Mouse (Mus musculus): ENCODE measurements around the gene Kcnj12. TPM values are rescaled to one million over a fixed set of nuclear protein-coding genes. Genes with fewer than 3 reads are reported as not detected.

Kcnj12 gene
- total RNA-seq, 2 experiments from 2014 or later: 1.3 to 2.5 TPM

DNA sequence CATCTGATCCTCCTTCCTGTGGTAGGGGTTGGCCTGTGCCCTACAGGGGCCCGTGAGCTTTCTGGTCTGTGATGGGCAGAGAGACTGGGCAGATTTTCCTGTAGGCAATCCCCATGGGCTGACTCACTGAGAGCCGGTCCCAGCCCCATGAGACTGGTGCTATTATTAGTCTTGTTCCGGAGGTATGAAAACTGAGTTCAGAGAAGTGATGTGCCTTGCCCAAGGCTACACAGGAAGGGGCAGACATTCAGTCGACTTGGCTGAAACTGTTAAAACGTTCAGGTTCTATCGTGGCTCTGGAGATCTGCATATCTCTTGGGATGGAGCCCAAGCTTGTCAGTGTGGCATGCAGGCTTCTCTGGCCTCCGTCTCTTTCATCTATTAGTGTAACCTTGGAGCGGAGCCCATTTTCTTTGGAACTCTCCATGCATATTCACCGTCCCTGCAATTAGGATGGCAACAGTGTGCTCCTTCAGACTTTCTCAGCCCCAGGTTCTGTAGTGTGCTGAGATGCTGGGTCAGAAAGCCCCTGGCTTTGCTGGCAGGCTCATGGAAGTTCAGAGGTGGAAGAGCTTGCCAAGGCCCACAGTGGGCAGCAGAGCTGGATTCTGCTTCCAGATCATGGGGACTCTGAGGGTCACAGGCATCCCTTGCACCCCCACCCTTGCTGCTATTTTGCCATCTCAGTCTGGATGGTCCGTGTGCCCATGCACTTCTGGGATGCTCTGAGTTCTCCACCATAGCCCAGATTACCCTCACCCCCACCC lies 37.5 kb downstream of the Kcnj12 start:
- DNase-seq: peak; percentile 49 to 63

DNA sequence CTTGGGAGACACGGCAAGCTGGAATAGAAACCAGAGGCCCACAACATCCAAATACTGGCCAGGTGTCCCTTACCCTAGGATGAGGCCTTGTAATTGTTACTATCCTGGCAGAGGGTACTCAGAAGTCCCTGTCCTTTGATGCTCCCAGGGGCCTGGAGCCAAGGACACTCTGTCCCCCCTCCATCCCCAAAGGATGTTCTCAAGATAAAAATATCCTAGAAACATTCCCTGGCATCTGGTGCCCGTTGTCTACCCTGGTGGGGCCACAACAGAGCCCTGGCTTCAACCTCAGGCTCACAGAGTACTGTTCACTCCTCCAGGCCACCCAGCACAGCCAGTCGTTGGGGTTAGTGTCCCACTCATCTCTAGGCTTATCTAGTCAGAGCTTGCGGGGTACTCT lies 38.3 kb downstream of the Kcnj12 start:
- DNase-seq: no peak

DNA sequence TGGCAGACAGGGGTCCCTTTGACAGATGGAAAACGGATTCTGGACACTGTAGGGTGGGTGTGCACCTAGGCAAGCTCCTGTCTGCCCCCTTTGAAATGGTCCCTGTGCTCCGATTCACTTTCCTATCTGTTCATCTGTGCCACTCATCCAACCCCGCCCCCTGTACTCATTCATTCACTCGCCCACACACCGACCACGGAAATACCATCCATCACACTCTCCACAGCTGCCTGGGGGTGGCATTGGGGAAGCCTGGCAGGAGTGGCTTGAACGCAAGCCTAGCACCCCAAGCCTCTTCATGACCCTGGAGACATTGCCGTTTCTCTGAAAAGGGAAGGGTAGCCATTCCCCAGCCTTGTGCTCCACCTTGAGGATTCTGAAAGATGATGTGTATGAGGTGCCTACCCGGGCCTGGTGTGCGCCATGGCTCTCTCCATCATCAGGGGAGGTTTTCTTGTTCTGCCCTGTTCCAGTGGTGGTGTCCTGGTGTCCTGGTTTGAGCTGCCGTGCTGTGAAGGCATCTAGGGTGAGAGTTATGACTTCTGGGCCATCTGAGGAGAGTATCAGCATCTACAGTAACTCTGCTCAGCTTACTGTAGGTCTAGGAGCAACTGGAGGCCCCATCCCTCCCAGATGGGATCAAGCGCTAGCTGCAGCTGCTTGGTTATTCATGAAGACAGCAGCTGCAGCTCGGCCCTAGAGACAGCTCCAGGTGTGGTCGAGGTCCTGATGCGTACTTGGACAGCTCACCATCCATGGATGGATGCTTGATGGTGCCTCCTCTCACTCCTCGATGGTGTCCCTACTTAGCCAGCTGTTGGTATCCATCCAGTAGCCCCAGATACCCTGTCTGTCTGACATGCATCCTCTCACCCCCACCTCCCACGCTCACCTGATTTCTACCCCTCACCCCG lies 40.4 kb downstream of the Kcnj12 start:
- peak in 1 of 2 experiments; percentile 39 for DNase-seq

DNA sequence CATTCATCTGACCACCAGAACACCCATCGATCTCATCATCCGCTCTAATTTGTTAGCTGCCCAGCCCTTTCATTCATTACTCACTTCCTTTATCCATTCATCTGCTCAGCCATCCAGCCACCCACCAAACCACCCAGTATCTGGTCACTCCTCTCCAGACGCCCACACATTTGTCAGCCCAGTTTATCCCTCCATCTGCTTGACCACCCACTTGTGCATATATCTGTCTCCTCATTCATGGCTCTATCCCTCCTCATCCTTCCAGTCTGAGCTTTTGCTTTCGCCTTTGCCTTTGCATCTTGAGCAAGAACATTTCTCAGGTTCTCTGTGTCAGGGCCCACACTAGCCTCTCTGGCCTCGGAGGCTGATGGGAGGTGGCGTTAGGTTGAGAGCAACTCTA lies 41.1 kb downstream of the Kcnj12 start:
- no peak for DNase-seq

DNA sequence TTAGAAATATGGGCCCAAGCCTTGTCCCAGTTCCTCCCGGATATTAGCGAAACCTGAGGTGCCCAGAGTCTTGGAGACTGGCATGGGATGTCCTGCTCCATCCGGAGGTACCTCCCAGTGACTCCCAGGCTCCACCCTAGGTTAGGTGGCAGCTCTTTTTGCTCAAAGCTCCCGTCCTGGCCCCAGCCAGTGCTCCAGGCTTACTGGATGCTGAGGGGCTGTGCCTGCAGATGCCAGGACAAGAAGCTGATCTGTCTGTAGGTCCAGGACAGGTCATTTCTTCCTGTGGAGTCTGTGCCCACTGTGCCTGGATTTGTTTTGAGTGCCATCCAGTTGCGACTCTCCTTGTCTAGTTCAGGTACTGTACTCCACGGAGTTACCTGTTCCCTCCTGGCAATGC lies 43.3 kb downstream of the Kcnj12 start:
- no peak for DNase-seq

DNA sequence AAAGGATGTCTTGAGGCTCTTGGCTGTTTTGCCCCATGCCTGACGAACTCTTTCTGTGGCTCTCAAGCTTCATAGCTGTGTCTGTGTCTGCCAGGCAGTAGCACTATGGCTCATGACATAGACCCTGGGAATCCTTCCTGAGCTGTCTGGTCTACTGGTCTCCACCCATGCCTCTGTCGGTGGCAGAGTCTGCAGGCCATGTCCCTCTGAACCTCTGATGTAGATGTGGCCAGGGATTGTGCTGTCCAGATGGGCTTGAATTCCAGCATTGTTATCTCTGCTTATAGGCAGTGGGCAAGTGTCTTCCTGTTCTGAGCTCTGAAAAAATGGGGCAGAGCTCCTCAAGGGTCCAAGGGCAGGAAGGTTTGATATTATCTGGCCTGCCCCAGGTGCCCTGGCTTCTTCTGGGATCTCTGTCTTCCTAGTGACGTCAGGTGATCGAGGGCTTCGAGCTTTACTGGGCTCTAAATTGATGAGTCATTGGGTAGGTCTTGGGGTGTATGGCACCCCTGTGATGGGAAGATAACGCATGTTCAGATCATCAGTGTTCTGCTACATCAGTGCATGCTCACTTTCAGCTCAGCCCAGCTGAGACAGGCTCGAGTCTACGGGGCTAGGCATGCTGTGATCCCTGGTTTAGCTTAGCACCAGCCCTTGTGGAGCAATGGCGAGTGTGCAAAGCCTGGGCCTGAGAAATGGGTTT lies 44.9 kb downstream of the Kcnj12 start:
- DNase-seq: no peak

DNA sequence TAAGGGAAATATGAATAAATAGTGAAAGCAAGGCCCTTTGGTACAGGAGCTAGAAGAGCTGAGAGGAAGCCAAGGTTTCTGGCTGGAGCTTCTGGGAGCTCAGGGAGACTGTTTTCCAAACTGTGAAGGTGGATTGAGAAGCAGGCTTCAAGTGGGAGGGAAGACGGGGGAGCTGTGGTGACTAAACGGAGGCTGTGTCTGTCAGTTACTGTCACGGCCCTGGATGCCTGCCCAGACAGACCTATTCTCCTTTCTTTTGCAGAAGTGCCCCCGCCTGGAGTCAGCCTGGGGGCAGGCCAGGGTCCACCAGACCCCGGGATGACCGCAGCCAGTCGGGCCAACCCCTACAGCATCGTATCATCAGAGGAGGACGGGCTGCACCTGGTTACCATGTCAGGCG lies 46.5 kb downstream of the Kcnj12 start:
- DNase-seq: peak; percentile 42 to 51

DNA sequence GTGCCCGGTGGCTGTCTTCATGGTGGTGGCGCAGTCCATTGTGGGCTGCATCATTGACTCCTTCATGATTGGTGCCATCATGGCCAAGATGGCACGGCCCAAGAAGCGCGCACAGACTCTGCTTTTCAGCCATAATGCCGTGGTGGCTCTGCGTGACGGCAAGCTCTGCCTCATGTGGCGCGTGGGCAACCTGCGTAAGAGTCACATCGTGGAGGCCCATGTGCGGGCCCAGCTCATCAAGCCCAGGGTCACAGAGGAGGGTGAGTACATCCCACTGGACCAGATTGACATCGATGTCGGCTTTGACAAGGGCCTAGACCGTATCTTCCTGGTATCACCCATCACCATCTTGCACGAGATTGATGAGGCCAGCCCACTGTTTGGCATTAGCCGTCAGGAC lies 47.3 kb downstream of the Kcnj12 start:
- DNase-seq: no peak

DNA sequence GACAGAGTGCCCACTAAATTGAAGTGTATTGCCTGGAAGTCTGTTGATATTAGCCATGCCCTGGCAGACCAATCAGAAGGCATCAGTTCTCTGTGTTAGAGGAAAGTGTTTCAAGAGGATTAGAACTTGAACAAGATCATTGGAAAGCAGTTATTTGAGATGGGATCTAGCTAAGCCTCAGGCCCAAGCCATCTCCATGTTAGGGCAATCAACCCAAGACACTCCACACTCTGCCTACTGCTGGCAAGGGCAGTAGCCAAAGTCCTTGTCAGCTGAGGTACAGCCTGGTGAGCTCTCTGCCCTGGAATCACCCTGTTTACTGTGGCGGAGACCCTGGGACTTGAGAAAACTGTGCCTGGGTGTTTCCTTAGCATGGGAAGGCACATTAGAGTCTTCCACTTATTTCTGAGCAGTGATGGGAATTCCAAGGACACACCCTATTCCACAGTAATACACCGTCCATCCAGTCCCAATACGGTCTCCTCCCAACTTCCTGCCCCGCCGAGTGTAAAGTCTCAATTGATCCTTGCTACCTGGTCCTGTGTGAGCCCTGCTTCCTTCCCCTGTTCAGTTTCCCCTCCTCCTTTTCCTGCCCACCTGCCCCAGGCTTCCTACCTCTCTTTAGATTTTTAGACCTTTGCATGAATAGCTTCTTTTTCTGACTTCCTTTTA lies 52.4 kb downstream of the Kcnj12 start:
- DNase-seq: no peak

DNA sequence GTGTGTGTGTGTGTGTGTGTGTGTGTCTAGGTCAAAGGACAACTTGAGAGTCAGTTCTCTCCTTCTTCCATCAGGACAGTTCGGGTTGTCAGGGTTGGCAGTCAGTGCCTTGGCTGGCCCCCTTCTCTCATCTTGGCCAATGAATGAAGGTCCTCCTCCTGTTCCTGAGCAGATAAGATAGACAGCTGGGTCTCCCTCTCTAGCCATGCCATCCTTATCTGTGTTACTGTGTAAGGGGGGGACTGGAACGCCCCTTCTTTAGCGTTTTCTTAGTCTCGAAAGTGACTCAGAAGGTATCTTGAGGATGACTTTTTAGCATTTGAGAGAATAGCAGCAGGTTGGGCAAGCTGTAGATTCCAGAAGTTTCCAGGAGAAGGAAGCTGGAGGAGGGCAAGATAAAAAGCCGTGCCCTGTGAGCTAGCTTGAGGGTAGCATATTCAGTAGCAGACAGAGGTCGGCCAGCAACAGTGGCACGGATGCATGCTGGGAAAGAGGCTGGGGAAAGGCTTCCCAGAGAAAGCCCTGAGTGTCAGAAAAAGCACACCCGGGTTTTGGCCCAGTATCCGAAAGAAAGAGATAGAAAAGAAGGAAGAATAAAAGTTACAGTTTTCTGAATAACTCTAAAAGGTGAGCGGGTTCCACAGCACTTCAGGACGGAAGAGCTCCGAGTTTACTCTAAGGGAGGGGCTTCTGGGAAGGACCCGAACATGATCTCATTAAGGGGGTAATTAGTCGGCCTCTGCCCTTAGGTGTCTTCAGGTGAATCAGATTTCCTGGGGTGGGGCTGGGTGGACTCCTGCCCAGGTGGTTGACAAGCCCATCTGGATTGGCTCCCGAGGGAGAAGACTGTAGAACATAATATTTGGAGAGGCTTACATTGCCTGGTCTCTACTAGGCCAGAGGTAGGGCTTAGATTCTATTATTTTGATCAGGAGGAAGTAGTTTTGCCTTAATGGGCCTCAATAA lies 53.3 kb downstream of the Kcnj12 start:
- no peak for DNase-seq

DNA sequence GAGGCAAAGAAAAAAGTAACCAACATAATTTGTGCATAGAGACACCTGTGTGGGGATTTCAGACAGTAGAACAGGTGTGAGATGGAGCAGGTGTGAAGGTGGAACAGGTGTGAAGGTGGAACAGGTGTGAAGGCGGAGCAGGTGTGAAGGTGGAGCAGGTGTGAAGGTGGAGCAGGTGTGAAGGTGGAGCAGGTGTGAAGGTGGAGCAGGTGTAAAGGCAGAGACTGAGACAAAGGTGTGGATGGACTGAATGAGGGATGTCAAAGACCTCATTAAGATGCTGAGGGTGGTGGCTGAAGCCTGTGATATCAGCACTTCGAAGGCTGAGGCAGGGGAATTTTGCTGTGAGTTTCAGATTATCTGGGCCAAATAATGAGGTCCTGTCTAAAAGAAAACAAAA lies 59.3 kb downstream of the Kcnj12 start:
- no peak for DNase-seq

DNA sequence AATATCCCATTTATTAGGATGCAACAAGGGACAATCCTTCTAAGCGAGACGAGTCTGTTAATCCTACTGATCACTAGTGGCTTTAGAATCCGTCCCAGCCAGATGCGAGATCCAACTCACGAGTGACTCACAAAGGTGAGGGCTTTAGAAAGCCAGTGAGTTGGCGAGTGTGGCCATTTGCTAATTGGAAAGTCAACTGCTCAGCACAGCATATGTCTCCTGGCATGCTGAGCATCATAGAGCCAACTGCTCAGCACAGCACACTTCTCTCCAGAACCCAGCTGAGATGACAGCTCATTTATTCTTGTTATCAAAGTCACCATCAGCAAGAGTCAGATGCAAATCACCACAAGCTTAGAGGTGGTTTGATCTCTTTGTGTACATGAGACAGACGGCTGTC lies 67.8 kb downstream of the Kcnj12 start:
- no peak for DNase-seq

DNA sequence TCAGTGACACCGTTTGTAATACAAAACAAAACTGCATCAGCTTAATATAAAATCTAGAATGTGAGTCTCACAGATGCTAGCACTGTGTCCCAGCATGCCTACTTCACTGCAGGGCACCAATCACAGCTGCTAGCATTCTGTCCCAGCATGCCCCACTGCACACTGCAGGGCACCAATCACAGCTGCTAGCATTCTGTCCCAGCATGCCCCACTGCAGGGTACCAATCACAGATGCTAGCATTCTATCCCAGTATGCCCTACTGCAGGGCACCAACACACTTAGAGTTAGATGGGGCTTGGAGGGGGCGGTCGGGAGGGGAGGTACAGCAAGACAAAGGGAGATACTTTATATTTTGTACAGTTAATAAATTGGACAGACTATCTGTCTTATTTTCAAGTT lies 68.8 kb downstream of the Kcnj12 start:
- DNase-seq: no peak

DNA sequence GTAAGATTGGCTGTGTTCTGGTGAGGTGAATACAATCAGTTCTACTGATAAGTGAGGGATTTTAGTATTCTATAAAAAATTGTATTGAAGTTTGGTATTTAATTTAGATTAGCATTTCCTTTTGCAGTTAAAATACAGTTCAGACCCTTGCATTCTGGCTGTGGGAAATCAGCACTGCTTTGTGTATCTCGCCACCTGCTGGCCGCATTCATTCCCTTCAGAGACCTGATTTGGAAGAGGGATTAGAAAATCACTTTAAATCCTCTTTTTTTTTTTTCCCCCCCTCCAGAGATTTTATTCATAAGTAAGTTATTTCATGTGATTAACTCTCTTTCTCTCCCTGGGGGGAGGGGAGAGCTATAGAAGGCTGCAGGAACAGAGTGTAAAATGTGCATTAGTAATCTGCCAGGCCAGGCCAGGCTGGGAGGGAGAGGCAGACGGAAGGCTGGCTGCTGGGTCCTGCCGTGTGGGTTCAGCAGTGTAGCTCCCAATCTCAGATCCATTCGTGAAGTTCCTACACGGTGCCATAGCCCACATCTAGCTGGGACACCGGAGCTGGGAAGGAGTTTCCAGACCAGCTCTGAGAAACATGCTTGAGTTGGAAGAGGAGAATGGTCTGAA lies 69.4 kb downstream of the Kcnj12 start:
- DNase-seq: peak; percentile 77 to 79

DNA sequence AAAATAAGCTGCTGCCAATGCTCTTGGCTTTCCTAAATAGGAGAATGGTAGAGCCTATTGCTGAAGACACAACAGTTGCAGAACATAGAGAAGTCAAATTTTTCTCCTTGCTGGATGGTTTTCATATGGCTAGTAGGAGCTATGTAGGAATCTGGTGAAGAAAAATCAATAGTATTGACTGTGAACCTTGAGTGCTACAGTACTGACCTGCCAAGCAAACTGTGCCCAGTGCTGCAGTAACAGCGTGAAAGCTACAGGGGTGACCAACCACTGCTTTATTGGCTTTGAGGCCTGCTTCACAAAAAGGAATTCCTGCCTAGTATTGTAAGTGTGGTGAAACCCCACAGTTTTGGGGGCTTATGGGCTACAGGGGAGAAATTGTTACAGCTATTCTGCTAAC lies 75.7 kb downstream of the Kcnj12 start:
- no peak for DNase-seq

DNA sequence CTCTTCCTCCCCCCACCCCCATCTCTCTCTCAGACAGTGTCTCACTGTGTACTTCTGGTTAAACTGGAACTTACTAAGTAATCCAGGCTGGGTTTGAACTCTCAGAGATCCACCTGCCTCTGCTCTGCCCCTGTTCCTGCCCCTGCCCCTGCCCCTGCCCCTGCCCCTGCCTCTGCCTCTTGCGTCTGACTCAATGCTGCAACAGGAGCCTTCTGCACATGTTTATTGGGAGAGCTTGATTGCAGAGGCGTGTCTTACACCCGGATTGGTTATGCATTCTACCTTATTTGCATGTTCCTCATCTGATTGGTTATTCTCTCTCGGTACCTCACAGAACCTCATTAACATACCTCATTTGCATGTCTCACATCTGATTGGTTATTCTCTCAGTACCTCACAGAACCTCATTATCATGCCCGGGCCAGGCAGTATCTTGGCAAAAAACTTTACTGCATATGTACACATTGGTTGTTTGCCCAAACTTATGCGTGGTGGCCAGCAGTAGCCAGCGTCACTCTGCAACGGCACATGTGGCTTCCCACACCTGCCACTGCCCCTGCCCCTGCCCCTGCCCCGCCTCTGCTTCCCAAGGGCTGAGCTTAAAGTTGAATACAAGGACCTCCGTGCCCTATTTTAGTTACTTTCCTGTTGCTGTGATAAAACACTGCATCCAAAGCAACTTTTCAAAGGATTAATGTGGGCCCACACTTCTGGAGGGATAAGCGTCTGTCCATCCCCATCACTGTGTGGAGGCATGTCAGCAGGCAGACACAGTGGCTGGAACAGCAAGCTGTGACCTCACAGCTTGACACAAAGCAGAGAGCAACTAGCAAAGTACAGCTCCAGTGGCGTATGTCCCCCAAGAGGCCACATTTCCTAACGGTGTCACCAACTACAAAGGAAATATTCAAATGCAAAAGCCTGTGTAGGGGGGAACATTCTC lies 80.3 kb downstream of the Kcnj12 start:
- DNase-seq: no peak

DNA sequence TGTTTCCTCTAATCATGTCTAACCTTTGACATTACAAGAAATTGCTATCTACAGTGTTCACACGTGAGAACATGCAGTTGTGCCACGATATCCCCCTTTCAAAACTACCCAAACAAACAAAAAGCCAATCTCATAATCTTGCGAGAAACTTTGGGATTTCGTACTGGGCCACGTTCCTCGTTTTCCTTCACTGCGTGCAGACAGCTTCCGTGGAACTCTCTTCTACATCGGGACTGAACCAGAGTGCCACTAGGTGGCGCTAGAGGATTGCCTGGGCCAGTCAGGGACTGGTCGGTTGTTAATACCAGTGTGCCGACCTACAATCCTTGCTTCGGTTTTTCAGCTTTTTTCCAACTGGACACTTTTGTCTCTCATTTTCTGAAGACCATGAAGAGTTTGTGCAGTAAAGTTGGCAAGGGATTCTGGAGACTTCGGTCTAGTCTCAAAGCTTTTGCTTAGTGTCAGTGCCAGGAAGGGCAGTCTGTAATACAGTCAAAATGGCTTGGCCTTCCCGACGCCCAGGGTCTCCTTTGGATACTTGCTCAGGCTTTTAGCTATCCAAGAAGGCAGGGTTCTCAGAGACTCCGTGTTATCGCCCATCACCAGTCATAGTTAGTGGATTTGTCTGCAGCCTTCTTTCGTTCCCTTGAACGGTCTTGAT lies 82.0 kb downstream of the Kcnj12 start:
- peak; percentile 91 to 94 for DNase-seq

DNA sequence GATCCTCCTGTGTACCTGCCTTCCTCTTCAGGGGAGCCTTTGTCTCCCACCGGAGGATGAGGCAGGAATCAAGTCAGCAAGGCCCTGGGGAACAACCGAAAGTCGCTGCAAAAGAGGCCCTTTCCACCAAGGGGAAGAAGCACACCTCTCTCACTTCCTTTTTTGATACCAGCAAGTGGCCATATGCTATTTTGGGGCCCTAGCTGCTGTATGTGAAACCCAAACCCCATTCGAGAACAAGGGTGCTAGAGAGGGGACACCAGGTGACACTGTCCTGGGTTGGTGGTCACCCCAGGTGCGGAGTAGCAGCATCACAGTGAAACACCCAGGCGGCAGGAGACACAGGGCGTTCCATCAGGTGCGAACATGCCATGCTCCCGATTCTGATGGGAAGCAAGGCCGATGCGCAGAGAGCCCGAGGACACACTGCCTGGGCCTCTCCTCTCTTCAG lies 86.6 kb downstream of the Kcnj12 start:
- DNase-seq: no peak

DNA sequence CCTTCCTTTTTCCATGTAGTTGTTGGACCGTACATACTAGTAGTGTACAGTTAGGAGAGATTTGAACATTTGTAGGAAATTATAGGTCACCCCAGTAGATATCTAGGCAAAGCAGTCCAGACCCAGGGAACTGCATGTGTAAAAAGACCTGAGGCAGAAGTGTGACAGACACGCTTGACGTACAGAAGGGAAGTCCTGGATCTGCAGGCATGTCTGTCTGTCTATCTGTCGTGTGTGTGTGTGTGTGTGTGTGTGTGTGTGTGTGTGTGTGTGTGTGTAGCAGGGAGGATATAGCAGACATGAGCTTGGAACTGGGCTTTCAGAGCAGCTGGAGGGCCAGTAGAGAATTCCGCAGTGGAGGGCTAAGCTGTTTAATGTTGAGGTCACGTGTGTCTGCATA lies 87.3 kb downstream of the Kcnj12 start:
- no peak for DNase-seq

All from adrenal gland, postnatal 36 days (tissue).